Mouse (Mus musculus): ENCODE data around the gene Fdxacb1. TPM values are rescaled to one million over a fixed set of nuclear protein-coding genes. Genes with fewer than 3 reads are reported as not detected.
A peak's percentile ranks its signal among the peaks of the same experiment; 100 is the strongest.

Gene Fdxacb1
- total and polyA plus RNA-seq, 2 experiments from 2014 or later: 7.9 to 10.0 TPM

DNA sequence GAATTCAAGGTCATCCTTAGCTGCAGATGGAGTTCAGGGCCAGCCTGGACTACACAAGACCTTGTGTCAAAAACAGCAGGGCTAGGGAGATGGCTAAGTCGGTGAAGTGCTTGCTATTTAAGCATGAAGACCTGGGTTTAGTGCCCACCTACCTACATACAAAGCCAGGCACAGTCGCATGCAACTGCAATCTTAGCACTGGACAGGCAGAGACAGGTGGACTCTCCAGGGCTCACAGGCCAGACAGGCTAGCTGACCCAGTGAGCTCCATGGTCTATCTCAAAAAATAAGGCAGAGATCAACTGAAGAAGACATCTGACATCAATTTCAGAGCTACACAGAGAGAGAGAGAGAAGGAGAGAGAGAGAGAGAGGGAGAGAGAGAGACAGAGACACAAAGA lies 43.9 kb upstream of the Fdxacb1 start:
- H3K36me3 ChIP-seq (replicated peaks; ENCODE audit: control insufficient read depth, insufficient read depth, low read length): no peaks in the 10 kb centered on the region
- DNase-seq (ENCODE audit: low spot score): no peak
- H3K27me3 ChIP-seq (ENCODE audit: control insufficient read depth, insufficient read depth, low read length): no peaks in the 10 kb centered on the region
- ATAC-seq (ENCODE audit: insufficient read depth, low read depth): no peak
- no peak overlapping the region for H3K4me3 ChIP-seq (ENCODE audit: low read depth, low read length)
- 63% methylated on average over 2 of the region's 2 CpGs for WGBS
- peak overlapping the region; percentile 95 for H3K27ac ChIP-seq (ENCODE audit: low read depth)
- peaks cover 33% of the 10 kb centered on the region for H3K4me1 ChIP-seq (ENCODE audit: control insufficient read depth, insufficient read depth)
- no peak for TF ChIP-seq CTCF (IDR thresholded peaks at IDR 0.05; ENCODE audit: low read depth)
- TF ChIP-seq EP300 (IDR thresholded peaks at IDR 0.05; ENCODE audit: low read depth): no peak
- H3K9ac ChIP-seq (replicated peaks; ENCODE audit: low read depth, low read length): no peak overlapping the region
- no peaks in the 10 kb centered on the region for H3K9me3 ChIP-seq (replicated peaks; ENCODE audit: control insufficient read depth, low read length)
- H3K4me2 ChIP-seq (ENCODE audit: low read depth, low read length): no peak overlapping the region

- Histone ChIP-seq H3K27me3 (ENCODE audit: control insufficient read depth, insufficient read depth, low read length) (no peaks in the 10 kb centered on the region), H3K36me3 (replicated peaks; ENCODE audit: control insufficient read depth, insufficient read depth, low read length) (no peaks in the 10 kb centered on the region), H3K9ac (replicated peaks; ENCODE audit: low read depth, low read length) (no peak overlapping the region), H3K27ac (ENCODE audit: low read depth) (peak overlapping the region; percentile 95), H3K4me1 (ENCODE audit: control insufficient read depth, insufficient read depth) (peaks cover 33% of the 10 kb centered on the region), H3K4me3 (ENCODE audit: low read depth, low read length) (no peak overlapping the region), H3K4me2 (ENCODE audit: low read depth, low read length) (no peak overlapping the region), H3K9me3 (replicated peaks; ENCODE audit: control insufficient read depth, low read length) (no peaks in the 10 kb centered on the region)
- no peak for DNase-seq (ENCODE audit: low spot score)
- whole genome bisulfite sequencing: 27% methylated on average over 3 of the region's 3 CpGs
- no peak for TF ChIP-seq EP300 (IDR thresholded peaks at IDR 0.05; ENCODE audit: low read depth)
- no peak for ATAC-seq (ENCODE audit: insufficient read depth, low read depth)
Observed at GRCm38 (mm10) chr9:50724661-50725330, 43.2 kb upstream of the Fdxacb1 start.

GRCm38 (mm10) chr9:50725921-50726590 lies 42.0 kb upstream of the Fdxacb1 start:
- no peaks in the 10 kb centered on the region for H3K9me3 ChIP-seq (replicated peaks; ENCODE audit: control insufficient read depth, low read length)
- no peaks in the 10 kb centered on the region for H3K27me3 ChIP-seq (ENCODE audit: control insufficient read depth, insufficient read depth, low read length)
- peak overlapping the region; percentile 76 for H3K27ac ChIP-seq (ENCODE audit: low read depth)
- no peak overlapping the region for H3K4me3 ChIP-seq (ENCODE audit: low read depth, low read length)
- H3K4me1 ChIP-seq (ENCODE audit: control insufficient read depth, insufficient read depth): peaks cover 33% of the 10 kb centered on the region
- no peaks in the 10 kb centered on the region for H3K36me3 ChIP-seq (replicated peaks; ENCODE audit: control insufficient read depth, insufficient read depth, low read length)
- H3K9ac ChIP-seq (replicated peaks; ENCODE audit: low read depth, low read length): no peak overlapping the region
- 24% methylated on average over 8 of the region's 8 CpGs for WGBS
- H3K4me2 ChIP-seq (ENCODE audit: low read depth, low read length): peak overlapping the region; percentile 81
- peak; percentile 37 for DNase-seq (ENCODE audit: low spot score)
- TF ChIP-seq EP300 (IDR thresholded peaks at IDR 0.05; ENCODE audit: low read depth) (no peak), CTCF (IDR thresholded peaks at IDR 0.05; ENCODE audit: low read depth) (no peak)
- ATAC-seq (ENCODE audit: insufficient read depth, low read depth): no peak

- H3K36me3 ChIP-seq (replicated peaks; ENCODE audit: control insufficient read depth, insufficient read depth, low read length): no peaks in the 10 kb centered on the region
- ATAC-seq (ENCODE audit: insufficient read depth, low read depth) (peak; percentile 12; the same call in 1 of the 2 replicates), DNase-seq (ENCODE audit: low spot score) (peak; percentile 54)
- H3K9me3 ChIP-seq (replicated peaks; ENCODE audit: control insufficient read depth, low read length): no peaks in the 10 kb centered on the region
- WGBS: 2% methylated on average over 30 of the region's 30 CpGs
- H3K4me1 ChIP-seq (ENCODE audit: control insufficient read depth, insufficient read depth): peaks cover 30% of the 10 kb centered on the region
- H3K4me2 ChIP-seq (ENCODE audit: low read depth, low read length): peak overlapping the region; percentile 81
- H3K9ac ChIP-seq (replicated peaks; ENCODE audit: low read depth, low read length): peak overlapping the region; percentile 58
- H3K27me3 ChIP-seq (ENCODE audit: control insufficient read depth, insufficient read depth, low read length): no peaks in the 10 kb centered on the region
- peak overlapping the region; percentile 54 for H3K4me3 ChIP-seq (ENCODE audit: low read depth, low read length)
- peak overlapping the region; percentile 76 for H3K27ac ChIP-seq (ENCODE audit: low read depth)
- TF ChIP-seq CTCF (IDR thresholded peaks at IDR 0.05; ENCODE audit: low read depth) (no peak), EP300 (IDR thresholded peaks at IDR 0.05; ENCODE audit: low read depth) (no peak)
Observed at GRCm38 (mm10) chr9:50727171-50727924, 40.7 kb upstream of the Fdxacb1 start.

DNA sequence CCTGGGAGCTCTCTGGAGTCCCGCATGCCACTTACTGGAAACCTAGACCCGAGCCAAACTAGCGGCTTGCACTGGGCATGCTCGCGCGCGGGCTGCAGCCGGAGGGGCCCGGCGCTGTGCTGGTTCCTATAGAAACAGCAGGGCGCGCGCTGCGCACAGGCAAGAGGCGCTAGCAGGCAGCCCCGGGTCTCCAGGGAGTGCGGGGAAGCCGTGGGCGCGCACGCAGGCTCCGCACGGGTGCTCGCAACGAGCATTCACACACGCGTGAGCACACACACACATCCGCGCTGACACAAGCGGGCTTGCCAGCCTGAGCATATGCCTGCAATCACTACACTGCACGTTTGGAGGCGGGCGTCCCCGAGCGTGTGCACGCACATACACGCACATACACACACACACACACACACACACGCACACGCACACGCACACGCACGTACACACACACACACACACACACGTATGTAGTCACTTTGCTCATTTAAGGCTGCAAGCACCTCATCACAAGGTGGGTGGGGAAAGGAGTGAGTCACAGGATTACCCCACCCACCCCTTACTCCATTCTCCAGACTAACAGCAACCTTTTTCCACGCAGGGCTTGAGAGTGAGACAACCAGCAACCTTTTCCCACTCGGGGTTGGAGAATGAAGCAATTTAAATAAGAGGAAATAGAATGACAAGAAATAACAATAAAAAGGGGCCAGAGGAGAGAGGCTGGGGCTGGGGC lies 39.9 kb upstream of the Fdxacb1 start:
- Histone ChIP-seq H3K36me3 (replicated peaks; ENCODE audit: control insufficient read depth, insufficient read depth, low read length) (no peaks in the 10 kb centered on the region), H3K4me2 (ENCODE audit: low read depth, low read length) (peak overlapping the region; percentile 81), H3K4me1 (ENCODE audit: control insufficient read depth, insufficient read depth) (peaks cover 26% of the 10 kb centered on the region), H3K27ac (ENCODE audit: low read depth) (peak overlapping the region; percentile 76), H3K27me3 (ENCODE audit: control insufficient read depth, insufficient read depth, low read length) (no peaks in the 10 kb centered on the region), H3K9me3 (replicated peaks; ENCODE audit: control insufficient read depth, low read length) (no peaks in the 10 kb centered on the region), H3K4me3 (ENCODE audit: low read depth, low read length) (peak overlapping the region; percentile 54), H3K9ac (replicated peaks; ENCODE audit: low read depth, low read length) (peak overlapping the region; percentile 58)
- WGBS: under 1% methylated on average over 45 of the region's 45 CpGs
- DNase-seq (ENCODE audit: low spot score): peak; percentile 74
- peak; percentile 86 for ATAC-seq (ENCODE audit: insufficient read depth, low read depth)
- TF ChIP-seq CTCF (IDR thresholded peaks at IDR 0.05; ENCODE audit: low read depth) (no peak), EP300 (IDR thresholded peaks at IDR 0.05; ENCODE audit: low read depth) (no peak)
